Mouse (Mus musculus): Measurements from ENCODE around the gene Unc5c.

DNA sequence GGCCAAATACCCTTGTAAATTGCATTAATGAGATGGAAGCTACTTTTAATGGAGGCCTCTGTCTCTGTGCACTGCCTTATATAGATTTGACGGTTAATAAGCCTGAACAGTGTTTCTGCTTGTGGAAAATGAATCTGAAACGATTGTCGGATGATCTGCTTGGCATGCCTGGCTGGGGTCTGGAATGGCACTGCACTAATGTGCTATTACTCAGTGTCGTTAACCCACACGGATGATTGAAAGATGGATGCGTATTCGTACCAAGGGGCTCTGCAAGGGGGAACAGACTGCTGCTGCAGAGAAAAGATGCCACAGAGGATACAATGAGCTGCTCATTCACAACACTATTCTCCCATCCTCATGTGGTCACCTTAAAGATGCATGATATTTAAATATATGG is 75.7 kb downstream of the Unc5c start:
- no peak for TF ChIP-seq POLR2A (IDR thresholded peaks at IDR 0.05; ENCODE audit: low read depth, low read length)
- no peak for TF ChIP-seq CTCF (IDR thresholded peaks at IDR 0.05; ENCODE audit: extremely low read depth, insufficient read length, insufficient replicate concordance, low read depth, low read length)

Data from small intestine, adult 2 months (tissue).